Mouse (Mus musculus) heart, adult 18-20 months (tissue): ENCODE data around the gene Rbms3. TPM values are rescaled to one million over a fixed set of nuclear protein-coding genes. Genes with fewer than 3 reads are reported as not detected.

Experiments used
- DNase-seq, 2 experiments: peaks; one replicate each; pipeline ENCODE4 v3.0.0; 2021 to 2022; ENCODE audit warnings: mixed read lengths in 1 of 2
- total RNA-seq, 2 experiments: library from RNA; stranded (reverse); gene quantifications; 2 replicates each; pipeline ENCODE4 v1.2.3; 2021

Gene Rbms3
- total RNA-seq, 2 experiments from 2014 or later = 7.3 to 9.5 TPM

DNA sequence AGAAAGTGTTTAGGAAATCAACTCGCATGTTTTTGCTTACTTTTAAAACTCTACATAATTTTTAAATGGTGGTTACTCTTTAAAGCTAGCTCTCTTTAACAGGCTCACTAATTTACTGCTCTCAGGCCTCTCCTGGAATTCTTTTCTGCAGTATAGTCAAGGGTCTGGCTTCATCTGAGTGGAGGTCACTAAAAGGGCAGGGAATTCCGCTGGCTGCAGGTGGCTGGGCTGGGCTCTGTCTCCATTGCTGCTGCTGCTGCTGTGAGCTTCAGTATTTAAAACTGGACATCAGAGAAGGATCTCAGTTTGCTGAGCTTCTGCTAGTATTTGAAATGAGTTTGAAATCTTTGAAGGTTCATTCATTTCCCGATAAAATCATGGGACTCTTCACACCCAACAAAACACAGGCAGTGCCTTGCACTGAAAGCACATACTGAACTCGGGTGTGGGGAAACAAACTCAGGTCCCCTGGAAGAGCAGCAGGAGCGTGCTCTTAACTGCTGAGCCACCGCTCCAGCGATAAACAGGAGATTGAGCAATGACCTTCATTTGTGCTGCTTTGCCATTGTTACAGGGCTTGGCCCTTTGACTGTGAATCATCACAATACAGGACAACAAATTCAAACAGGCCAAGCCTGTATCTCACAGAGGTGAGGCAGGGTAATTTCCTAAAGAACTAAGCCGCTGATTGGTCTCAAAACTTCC, 990.0 kb downstream of the Rbms3 start:
- DNase-seq = peak; percentile 48 to 49

DNA sequence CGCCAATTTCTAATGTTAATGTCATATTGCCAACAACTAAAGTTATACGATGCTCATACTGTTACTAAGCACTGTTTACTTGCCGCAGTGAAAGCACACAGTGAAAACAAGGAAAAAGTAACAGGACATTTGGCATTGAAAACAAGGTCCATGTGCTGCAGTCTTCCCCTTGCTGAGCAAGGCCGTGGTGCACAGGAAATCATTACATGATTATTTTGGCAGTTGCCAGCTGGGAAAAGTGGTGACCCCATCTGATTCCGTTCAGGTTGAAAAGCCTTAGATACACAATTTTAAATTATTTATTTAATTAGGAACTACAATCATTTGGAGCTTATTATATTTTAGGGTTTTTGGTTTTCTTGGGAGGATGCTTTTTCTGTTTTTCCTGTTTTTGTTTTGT, 995.9 kb downstream of the Rbms3 start:
- no peak for DNase-seq

- DNase-seq = no peak
These were observed 996.6 kb downstream of the Rbms3 start for GRCm38 (mm10) chr9:116633075-116633474.

DNA sequence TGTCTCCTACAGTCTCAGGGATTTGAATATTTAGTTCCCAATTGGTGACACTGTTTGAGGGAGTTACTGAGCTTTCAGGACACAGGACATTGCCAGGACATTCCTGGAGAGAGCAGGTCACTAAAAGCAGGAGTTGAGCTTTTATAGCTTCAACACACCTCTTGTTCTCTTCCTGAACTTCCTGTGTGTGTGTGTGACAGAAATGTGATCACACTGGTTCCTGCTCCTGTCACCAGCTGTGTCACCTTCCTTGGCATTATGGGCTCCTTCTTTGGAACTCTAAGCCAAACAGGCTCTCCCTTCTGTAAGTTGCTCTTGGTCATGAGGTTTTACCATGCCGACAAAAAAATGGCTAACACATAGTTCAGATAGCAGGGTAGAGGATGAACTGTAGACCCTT, 997.9 kb downstream of the Rbms3 start:
- no peak for DNase-seq

GRCm38 (mm10) chr9:116630805-116631204, 998.9 kb downstream of the Rbms3 start:
- DNase-seq = no peak

GRCm38 (mm10) chr9:116620434-116620833, 1009.3 kb downstream of the Rbms3 start:
- DNase-seq = no peak

DNA sequence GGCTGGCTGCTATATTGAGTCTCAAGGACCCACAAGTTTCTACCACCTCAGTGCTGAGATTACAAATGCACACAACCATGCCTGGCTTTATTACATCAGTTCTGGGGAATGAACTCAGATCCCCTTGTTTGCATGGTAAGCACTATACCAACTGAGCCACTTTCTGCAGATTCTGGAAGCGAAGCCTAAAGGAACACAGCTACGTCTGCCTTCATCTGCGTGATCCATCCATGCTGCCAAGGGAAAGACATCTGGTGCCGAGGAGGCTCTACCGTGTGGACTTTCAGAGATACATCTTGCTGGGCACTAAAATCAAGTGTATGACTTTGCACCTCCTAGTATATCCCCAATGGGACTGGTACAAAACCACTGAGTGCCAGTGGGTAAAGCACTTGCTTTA, 1010.8 kb downstream of the Rbms3 start:
- no peak for DNase-seq

DNA sequence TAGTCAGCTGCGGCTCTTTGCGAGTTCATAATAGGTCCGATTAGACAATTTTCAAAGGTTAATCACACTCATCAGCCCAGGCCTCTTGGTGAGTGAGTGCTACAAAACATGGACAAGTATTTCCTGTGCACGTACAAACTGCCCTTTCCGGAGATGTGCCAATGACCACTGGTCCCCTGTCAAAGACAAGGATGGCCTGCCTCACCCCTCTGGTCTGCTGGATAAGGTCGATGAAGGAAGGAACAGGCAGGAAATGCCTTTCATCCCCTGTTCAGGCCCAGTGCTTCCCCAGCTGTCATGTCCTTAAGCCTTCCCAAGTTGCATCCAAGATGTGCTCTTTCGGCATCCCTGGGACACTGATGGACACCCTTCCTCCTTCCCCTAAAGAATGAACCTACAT, 1016.4 kb downstream of the Rbms3 start:
- DNase-seq = peak; percentile 26 to 31

DNA sequence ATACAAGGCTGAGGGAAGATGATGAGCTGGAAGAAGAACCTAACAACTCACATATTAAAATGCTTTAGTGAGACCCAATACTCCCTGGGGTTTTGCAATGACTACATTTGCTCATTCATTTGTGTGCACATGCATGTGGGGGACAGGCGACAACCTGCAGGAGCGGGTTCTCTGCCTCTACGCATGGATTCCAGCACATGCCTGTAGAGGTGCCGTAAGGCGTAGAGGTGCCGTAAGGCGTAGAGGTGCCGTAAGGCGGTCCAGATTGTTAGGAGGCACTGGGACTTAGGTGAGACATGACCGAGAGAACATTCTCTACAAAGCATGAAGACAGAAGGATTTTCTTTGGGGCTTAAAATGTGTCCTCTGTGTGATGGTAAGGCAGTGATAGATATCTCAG, 1033.7 kb downstream of the Rbms3 start:
- DNase-seq = no peak

DNA sequence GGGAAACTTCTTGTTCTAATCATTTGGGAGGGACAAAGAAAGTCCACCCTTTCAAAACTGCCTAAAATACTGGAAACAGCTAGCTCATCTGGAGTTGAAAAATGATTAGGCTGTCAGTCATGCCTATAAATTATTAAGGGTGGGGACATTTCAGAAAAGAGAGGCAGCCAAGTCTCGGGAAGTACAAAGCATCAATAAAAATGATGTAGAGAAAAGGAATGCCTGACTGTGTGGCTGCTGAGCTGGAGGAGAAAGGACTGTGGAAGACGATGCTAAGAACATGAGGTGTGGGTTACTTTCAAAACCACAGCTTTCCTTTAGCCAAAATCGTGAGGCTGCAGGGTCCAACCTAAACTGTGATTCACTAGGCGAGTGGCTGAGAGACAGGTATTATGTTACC, 1037.2 kb downstream of the Rbms3 start:
- DNase-seq = no peak

- DNase-seq = peak; percentile 46 to 69
These were observed 1038.6 kb downstream of the Rbms3 start for GRCm38 (mm10) chr9:116591071-116591470.

DNA sequence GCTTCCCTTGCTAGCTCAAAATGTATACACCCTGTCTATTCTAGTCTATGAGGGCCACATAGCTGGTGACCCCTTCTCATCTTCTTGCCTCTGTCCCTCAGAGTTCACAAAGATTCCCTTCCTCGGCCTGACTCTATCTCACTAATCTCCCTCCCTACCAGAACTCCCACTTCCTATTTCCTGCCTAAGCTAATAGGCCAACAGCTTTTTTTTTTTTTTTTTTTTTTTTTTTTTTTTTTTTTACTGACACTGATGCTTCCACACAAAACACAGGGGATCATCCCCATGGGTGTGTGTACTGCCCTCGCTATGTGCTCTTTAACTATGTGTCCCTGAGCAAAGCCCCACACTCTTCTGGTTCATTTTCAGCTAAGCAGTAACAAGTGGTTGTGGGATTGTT, 1060.0 kb downstream of the Rbms3 start:
- no peak for DNase-seq

- DNase-seq = no peak
These were observed 1063.0 kb downstream of the Rbms3 start for GRCm38 (mm10) chr9:116566711-116567110.

DNA sequence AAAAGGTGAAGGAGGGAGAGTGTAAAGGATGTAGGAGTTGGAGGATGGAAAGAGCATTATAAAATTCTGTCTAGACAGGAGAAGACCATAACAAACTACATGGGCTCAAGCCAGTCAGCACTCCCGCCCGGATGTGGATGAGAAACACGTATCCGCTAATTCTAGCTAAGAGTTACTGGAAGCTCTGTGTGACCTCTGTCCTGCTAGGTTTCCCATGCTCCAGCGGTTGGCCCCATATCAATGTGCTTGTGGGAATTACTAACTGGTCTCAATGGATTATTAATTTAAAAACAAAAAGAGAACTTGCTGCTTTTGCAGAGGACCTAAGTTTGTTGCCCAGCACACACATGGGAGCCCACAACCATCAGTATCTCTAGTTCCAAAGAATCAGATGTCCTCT, 1071.9 kb downstream of the Rbms3 start:
- peak in 1 of 2 experiments; percentile 34 for DNase-seq

- no peak for DNase-seq
These were observed 1073.1 kb downstream of the Rbms3 start for GRCm38 (mm10) chr9:116556641-116557040.

GRCm38 (mm10) chr9:116553181-116553580, 1076.5 kb downstream of the Rbms3 start:
- DNase-seq = peak; percentile 17 to 57

DNA sequence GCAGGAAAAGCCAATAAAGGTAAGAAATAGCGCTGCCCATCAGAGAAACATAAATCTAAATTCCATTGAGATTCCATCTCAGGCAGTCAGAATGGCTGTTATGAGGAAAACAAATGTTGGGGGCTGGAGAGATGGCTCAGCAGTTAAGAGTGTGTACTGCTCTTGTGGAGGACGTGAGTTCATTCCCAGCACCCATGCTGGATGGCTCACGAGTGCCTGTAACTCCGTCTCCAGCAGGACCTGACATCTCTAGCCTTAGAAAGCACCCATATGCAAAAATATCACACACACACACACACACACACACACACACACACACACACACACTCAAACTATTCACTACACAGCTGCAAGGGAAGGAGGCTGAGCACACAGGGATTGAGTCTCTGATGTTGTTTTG, 1083.6 kb downstream of the Rbms3 start:
- no peak for DNase-seq

- DNase-seq = no peak
These were observed 1086.9 kb downstream of the Rbms3 start for GRCm38 (mm10) chr9:116542793-116543192.

- no peak for DNase-seq
These were observed 1087.7 kb downstream of the Rbms3 start for GRCm38 (mm10) chr9:116541976-116542375.

DNA sequence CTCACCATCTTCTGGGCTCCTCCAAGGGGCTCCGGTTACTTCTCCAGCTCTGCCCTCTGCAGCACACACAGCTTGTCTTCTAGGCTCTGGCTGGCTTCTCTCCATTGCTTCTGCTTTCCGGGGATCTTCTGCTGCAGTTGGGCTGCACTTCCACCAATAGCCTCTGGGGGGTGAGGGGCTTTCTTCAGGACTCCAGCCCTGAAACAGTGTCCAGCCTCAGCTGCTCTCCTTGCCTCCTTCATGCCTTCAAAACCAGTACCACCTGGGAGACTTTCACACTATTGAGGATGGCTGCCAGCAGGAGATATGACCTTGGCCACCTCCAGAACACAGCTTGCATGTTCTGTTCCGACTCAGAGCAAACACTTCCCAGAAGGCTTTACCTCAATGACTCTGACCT, 1094.0 kb downstream of the Rbms3 start:
- DNase-seq = no peak

- DNase-seq = no peak
These were observed 1096.3 kb downstream of the Rbms3 start for GRCm38 (mm10) chr9:116533381-116533780.

DNA sequence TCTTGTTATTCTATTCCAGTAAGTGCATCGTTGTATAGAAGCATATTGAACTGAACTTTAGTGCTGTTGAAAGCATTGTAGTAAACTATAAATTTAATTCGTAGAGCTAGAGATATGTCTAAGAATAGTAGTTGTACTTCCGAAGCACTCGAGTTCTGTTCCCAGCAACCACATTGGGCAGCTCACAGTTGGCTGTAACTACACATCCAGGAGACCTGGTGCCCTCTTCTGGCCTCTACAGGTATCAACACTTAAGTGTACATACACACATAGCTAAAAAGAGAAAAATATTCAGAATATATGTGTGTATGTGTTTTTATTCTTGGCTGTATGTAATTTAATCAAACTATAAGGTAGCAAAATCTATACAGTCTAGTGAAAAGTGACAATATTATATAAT, 1098.6 kb downstream of the Rbms3 start:
- no peak for DNase-seq

DNA sequence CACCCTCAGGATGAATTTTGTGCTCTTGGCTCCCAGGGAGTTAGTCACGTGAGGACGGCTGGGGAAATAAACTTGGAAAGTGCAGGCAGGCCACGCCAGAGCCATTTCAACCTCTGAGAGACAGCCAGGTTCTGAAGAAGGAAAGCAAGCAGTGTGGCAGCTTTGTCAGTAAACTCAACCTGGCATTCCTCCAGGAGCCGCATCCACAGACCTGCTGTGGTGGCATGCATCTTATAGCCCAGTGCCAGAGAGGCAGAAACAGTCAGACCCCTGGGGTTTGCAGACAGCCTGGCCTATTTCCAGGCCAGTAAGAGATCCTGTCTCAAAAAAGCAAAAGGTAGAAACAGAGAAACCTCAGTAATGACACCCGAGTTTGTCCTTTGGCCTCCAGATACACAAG, 1105.3 kb downstream of the Rbms3 start:
- no peak for DNase-seq
